Mouse (Mus musculus) bone marrow, adult 2 months (tissue): ENCODE data around the gene Vmn1r35. TPM values are rescaled to one million over a fixed set of nuclear protein-coding genes. Genes with fewer than 3 reads are reported as not detected.
"Not testable (repeated sequence)": the region's sequence is repeated elsewhere in the genome, so short reads cannot be mapped to it uniquely, and the experiment has no call there.

Experiments used
- H3K27ac ChIP-seq: fragments of 200-500 bp; 2 replicates; pipeline ENCODE4 v1.5.1; 2012; ENCODE audit warnings: low read depth, mild to moderate bottlenecking, control low read depth, inconsistent platforms, low read length; ENCODE audit not compliant: control insufficient read depth, poor library complexity, insufficient read depth
- H3K4me1 ChIP-seq: fragments of 200-500 bp; 2 replicates; pipeline ENCODE4 v1.6.1; 2011; ENCODE audit warnings: low read length; ENCODE audit not compliant: control insufficient read depth, insufficient read depth
- H3K4me3 ChIP-seq: fragments of 200-500 bp; replicated peaks from 2 replicates; pipeline ENCODE3; 2011; ENCODE audit warnings: mild to moderate bottlenecking, low read depth, low read length, control low read depth; ENCODE audit not compliant: control insufficient read depth
- CTCF ChIP-seq: fragments of 200-500 bp; IDR thresholded peaks from 2 replicates; pipeline ENCODE4 v1.5.1; 2011; ENCODE audit warnings: low read length, control low read depth; ENCODE audit not compliant: control insufficient read depth, insufficient read depth
- POLR2A ChIP-seq: fragments of 200-500 bp; IDR thresholded peaks from 2 replicates; pipeline ENCODE4 v1.6.1; 2011; ENCODE audit warnings: low read depth, mild to moderate bottlenecking, control low read depth, low read length, borderline replicate concordance; ENCODE audit not compliant: control insufficient read depth
- WGBS: fragments of 180-500 bp; shearing (Covaris S2); methylation state at CpG from one replicate; pipeline ENCODE4 v1.1.7; 2018; 5-methylcytosine and 5-hydroxymethylcytosine counted together
- polyA plus RNA-seq: library from polyadenylated mRNA; stranded (reverse); fragments of >200 nt; gene quantifications from 2 replicates; pipeline ENCODE4 v1.2.4, GENCODE M21; 2011; ENCODE audit warnings: low replicate concordance; ENCODE audit not compliant: missing spikeins, insufficient read depth, insufficient read length

The Vmn1r35 gene
- polyA plus RNA-seq, result not detected in 2 replicates

DNA sequence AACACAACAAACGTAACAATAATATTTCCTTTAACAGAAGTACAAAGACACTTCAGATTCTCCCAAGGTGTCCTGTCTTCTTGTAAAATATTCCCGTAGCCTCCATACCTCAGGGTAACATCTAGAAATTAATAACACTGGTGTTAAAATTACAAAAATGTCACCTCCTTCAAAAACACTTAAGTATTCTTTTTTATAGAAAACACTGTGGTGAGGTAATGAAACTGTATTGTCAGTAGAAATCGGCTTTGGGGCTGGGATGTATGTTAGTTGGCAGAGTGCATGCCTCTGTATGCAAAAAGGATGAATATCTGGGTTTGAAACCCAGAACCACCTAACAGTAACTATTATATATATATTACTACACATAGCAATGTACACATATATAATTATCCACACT, at the start of gene Vmn1r35:
Gene Vmn1r35, minus strand, starts transcription at position 101 of the 400 bp plus-strand sequence.
- WGBS, result 67% methylated on average over 3 of the region's 3 CpGs
- Histone ChIP-seq H3K4me3 (no peak within 1 kb of the TSS), H3K27ac (no peak within 1 kb of the TSS), H3K4me1 (no peaks in the 10 kb centered on the region)
- no peak for TF ChIP-seq CTCF

DNA sequence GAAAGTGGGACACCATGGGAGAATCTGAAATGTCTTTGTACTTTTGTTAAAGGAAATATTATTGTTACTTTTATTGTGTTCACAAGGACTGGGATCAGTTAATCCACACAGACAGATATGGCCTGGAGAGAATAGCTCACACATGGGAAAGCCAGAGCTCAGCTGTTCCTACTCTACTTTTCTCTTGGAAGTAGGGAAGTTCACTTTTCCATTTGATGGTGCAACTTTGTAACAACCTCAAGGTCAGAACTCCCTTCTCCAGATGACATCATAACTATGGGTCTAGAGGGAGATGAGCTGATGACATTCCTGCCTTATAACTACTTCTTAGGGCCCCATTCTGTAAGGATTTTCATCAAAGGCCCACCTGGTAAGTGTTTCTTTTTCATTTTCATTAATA, 43.4 kb upstream of the Vmn1r35 start, which contains the start of gene Vmn1r37:
Gene Vmn1r37, plus strand, starts transcription at position 301 of the 400 bp plus-strand sequence.
- not testable (repeated sequence) for H3K4me3 ChIP-seq, H3K27ac ChIP-seq, H3K4me1 ChIP-seq

DNA sequence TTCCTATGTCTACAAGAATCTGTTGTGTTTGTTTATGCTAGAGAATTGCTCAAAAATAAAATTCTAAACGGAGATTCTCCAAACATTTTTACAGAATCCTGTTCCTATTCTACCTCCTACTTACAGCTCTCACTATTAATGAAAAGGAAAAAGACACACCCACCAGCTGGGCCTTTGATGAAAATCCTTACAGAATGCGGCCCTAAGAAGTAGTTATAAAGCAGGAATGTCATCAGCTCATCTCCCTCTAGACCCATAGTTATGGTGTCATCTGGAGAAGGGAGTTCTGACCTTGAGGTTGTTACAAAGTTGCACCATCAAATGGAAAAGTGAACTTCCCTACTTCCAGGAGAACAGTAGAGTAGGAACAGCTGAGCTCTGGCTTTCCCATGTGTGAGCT, 33.4 kb upstream of the Vmn1r35 start, which contains the start of gene Vmn1r36:
Gene Vmn1r36, minus strand, starts transcription at position 101 of the 400 bp plus-strand sequence.
- H3K4me1 ChIP-seq, H3K4me3 ChIP-seq, H3K27ac ChIP-seq: not testable (repeated sequence)
- 63% methylated on average over 2 of the region's 2 CpGs for WGBS

DNA sequence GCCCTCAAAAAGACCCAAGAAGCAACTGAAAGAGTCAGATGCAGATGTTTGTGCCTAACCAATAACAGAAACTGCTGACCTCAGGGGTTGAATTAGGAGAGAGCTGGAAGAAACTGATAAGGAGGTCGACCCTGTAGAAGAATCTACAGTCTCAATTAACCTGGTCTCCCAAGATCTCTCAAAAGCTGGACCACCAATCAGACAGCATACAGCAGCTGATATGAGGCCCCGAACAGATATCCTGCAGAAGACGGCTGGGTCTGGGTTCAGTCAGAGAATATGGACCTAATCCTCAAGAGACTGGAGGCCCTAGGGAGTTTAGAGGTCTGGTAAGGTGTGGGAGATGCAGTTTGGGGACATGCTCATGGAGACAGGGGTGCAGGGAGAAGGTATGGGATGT, 28.1 kb upstream of the Vmn1r35 start:
- H3K4me1 ChIP-seq, result no peaks in the 10 kb centered on the region
- WGBS, result 55% methylated on average over 3 of the region's 3 CpGs
- H3K4me3 ChIP-seq, result no peak overlapping the region
- no peak for TF ChIP-seq CTCF
- no peak for TF ChIP-seq POLR2A
- no peak overlapping the region for H3K27ac ChIP-seq

DNA sequence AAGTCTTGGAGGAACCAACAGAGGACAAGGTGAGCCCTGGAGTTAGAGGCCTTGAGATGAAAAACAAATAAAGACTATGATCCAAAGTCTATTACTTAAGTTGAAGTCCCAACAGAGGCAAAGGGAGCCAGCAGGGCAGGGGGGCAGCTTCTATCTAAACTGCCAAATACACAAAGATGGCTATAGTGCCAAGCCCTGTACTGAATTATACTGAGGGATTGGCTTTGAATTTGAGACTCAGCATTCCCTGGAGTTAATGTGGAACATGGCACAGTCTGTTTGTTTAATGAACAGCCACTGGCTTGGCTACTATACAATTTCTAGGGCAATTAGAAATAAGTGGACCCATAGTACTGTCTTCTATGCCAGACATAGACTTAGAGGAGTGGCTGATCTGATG, 23.2 kb upstream of the Vmn1r35 start:
- no peaks in the 10 kb centered on the region for H3K4me1 ChIP-seq
- no peak for TF ChIP-seq POLR2A
- TF ChIP-seq CTCF, result no peak
- no peak overlapping the region for H3K27ac ChIP-seq
- H3K4me3 ChIP-seq, result no peak overlapping the region

DNA sequence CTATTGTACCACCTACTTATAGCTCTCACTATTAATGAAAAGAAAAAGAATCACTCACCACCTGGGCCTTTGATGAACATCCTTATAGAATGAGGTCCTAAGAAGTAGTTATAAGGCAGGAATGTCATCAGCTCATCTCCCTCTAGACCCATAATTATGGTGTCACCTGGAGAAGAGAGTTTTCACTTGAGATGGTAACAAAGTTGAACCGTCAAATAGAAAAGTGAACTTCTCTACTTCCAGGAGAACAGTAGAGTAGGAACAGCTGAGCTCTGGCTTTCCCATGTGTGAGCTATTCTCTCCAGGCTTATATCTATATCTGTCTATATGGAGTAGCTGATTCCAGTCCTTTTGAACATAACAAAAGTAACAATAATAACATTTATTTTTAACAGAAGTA, 41.9 kb downstream of the Vmn1r35 start, which contains the start of gene Vmn1r34:
Gene Vmn1r34, minus strand, starts transcription at position 101 of the 400 bp plus-strand sequence.
- WGBS, result 74% methylated on average over 1 of the region's 1 CpGs
- Histone ChIP-seq H3K4me1 (no peaks in the 10 kb centered on the region), H3K27ac (no peak within 1 kb of the TSS), H3K4me3 (no peak within 1 kb of the TSS)
- no peak for TF ChIP-seq CTCF
- TF ChIP-seq POLR2A, result no peak

Other genes with a start within 250 kb of the Vmn1r35 start
- gene Mad2l1, start 150.5 kb downstream of the Vmn1r35 start, polyA plus RNA-seq, result 32.6 and 45.4 TPM in 2 replicates
- not detected in 2 replicates for gene Vmn1r32, start 125.8 kb downstream of the Vmn1r35 start, polyA plus RNA-seq
- not detected in 2 replicates for gene Vmn1r33, start 67.6 kb downstream of the Vmn1r35 start, polyA plus RNA-seq
- not detected in 2 replicates for gene Vmn1r34, start 42.0 kb downstream of the Vmn1r35 start, polyA plus RNA-seq
- gene Vmn1r36, start 33.3 kb upstream of the Vmn1r35 start, polyA plus RNA-seq, result not detected in 2 replicates
- gene Vmn1r37, start 43.5 kb upstream of the Vmn1r35 start, polyA plus RNA-seq, result not detected in 2 replicates
- gene Vmn1r38, start 96.7 kb upstream of the Vmn1r35 start, polyA plus RNA-seq, result 1.2 TPM in 1 of 2 replicates, not detected in the other
- gene Vmn1r39, start 124.7 kb upstream of the Vmn1r35 start, polyA plus RNA-seq, result not detected in 2 replicates
- gene Gng12, start 210.5 kb upstream of the Vmn1r35 start, polyA plus RNA-seq, result 11.0 and 22.9 TPM in 2 replicates